Mouse (Mus musculus): ENCODE measurements around the gene Calm3.

- TF ChIP-seq CTCF (conservative IDR thresholded peaks at IDR 0.05; ENCODE audit: insufficient read depth, insufficient read length, low read depth, low read length), result no peak
- TF ChIP-seq POLR2A (IDR thresholded peaks at IDR 0.05; ENCODE audit: low read depth, low read length), result peak; percentile 43
Observed at GRCm38 (mm10) chr7:16944061-16944807, 20.3 kb upstream of the Calm3 start, which contains the start of gene Pnmal2.
